Comparison of ENCODE assay signal across 10 mouse cellular contexts in the genomic region with DNA sequence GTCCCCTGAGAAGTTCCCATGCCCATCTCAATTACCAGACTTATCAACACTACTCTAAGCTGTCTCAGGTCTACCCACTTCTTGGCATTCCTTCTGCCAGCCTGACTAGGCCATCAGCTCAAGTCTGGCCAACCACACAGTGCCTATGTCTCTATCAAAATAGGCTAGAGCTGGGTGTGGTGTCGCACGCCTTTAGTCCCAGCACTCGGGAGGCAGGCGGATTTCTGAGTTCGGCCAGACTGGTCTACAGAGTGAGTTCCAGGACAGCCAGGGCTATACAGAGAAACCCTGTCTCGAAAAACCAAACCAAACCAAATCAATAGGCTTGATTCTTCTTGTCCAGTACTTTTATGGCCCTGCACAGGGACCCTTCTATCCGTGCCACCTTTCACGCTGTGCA. TPM values are rescaled to one million over a fixed set of nuclear protein-coding genes. Genes with fewer than 3 reads are reported as not detected.
A peak's percentile ranks its signal among the peaks of the same experiment; 100 is the strongest.
DNase-seq lines count a peak whose midpoint lies in the region; ATAC-seq lines count a peak whose summit lies in the region.
"Had no signal": no experiment of that assay in that cellular context is flagged by ENCODE, and none has a peak within 500 bp of the region (broad histone marks: within the 10 kb centered on the region; RNA-seq: fewer than 3 reads in every experiment).

No protein-coding gene starts in this region.

- no peak for ATAC-seq in heart, embryonic 12.5 days (ENCODE audit: insufficient number of reproducible peaks, low FRiP score)
- ATAC-seq in megakaryocyte, adult 5-6 weeks (ENCODE audit: poor library complexity, severe bottlenecking), result no peak
- no peak for ATAC-seq in intestine, embryonic 16.5 days
- ATAC-seq in neural tube, embryonic 13.5 days (ENCODE audit: low read depth), result no peak

- peak overlapping the region; percentile 22; the same call in 1 of the 2 replicates for H3K4me3 ChIP-seq in heart, embryonic 12.5 days
- peak overlapping the region; percentile 86 for H3K4me3 ChIP-seq in megakaryocyte, embryonic 14.5 days (replicated peaks)
- H3K4me3 ChIP-seq in intestine, embryonic 16.5 days (ENCODE audit: low read length), result no peak overlapping the region
- 0 out of 2 replicates have a peak overlapping the region, but pooled peaks have one; percentile 3 for H3K4me3 ChIP-seq in neural tube, embryonic 13.5 days

- whole genome bisulfite sequencing in heart, embryonic 12.5 days, result 91% methylated on average over 8 of the region's 8 CpGs
- 90% methylated on average over 8 of the region's 8 CpGs for WGBS in intestine, embryonic 16.5 days
- WGBS in neural tube, embryonic 13.5 days, result 95% methylated on average over 8 of the region's 8 CpGs

- no peaks in the 10 kb centered on the region for H3K9me3 ChIP-seq in heart, embryonic 12.5 days (replicated peaks)
- no peaks in the 10 kb centered on the region for H3K9me3 ChIP-seq in megakaryocyte, embryonic 14.5 days
- no peaks in the 10 kb centered on the region for H3K9me3 ChIP-seq in intestine, embryonic 16.5 days (ENCODE audit: control insufficient read depth, low read length)
- no peaks in the 10 kb centered on the region for H3K9me3 ChIP-seq in neural tube, embryonic 13.5 days

- H3K9ac ChIP-seq in heart, embryonic 12.5 days, result no peak overlapping the region
- H3K9ac ChIP-seq in intestine, embryonic 16.5 days (ENCODE audit: low read depth, low read length), result no peak overlapping the region
- no peak overlapping the region for H3K9ac ChIP-seq in neural tube, embryonic 13.5 days

- H3K27me3 ChIP-seq in heart, embryonic 12.5 days (replicated peaks), result no peaks in the 10 kb centered on the region
- H3K27me3 ChIP-seq in megakaryocyte, embryonic 14.5 days (replicated peaks), result peaks cover 15% of the 10 kb centered on the region
- H3K27me3 ChIP-seq in intestine, embryonic 16.5 days (replicated peaks; ENCODE audit: control insufficient read depth, insufficient read depth, low read length), result no peaks in the 10 kb centered on the region
- no peaks in the 10 kb centered on the region for H3K27me3 ChIP-seq in neural tube, embryonic 13.5 days

- H3K4me2 ChIP-seq in heart, embryonic 12.5 days, result peak overlapping the region; percentile 56
- peak overlapping the region; percentile 37; the same call in 1 of the 2 replicates for H3K4me2 ChIP-seq in intestine, embryonic 16.5 days (ENCODE audit: low read depth, low read length)
- H3K4me2 ChIP-seq in neural tube, embryonic 13.5 days, result peak overlapping the region; percentile 49

- no peak for DNase-seq in heart, postnatal 25 days (ENCODE audit: low spot score)
- DNase-seq in adrenal gland, adult 18-20 months (ENCODE audit: low spot score in 2 of 2), result no peak
- DNase-seq in thymus, postnatal 14 days, result no peak
- DNase-seq: adrenal gland, postnatal 36 days; right cerebral cortex, adult 18-20 months had no signal

- intact Hi-C loops in heart, postnatal 25 days (cut with DNase I), result no loop called here

- peaks cover 23% of the 10 kb centered on the region for H3K36me3 ChIP-seq in heart, embryonic 12.5 days
- peaks cover 53% of the 10 kb centered on the region for H3K36me3 ChIP-seq in megakaryocyte, embryonic 14.5 days (replicated peaks; ENCODE audit: low read length)
- no peaks in the 10 kb centered on the region; the same call in 1 of the 2 replicates for H3K36me3 ChIP-seq in intestine, embryonic 16.5 days (ENCODE audit: control insufficient read depth, insufficient read depth, low read length)
- peaks cover 13% of the 10 kb centered on the region for H3K36me3 ChIP-seq in neural tube, embryonic 13.5 days

- no peak overlapping the region for H3K27ac ChIP-seq in heart, embryonic 12.5 days (ENCODE audit: poor library complexity, severe bottlenecking)
- H3K27ac ChIP-seq in intestine, embryonic 16.5 days (ENCODE audit: low read length), result no peak overlapping the region
- no peak overlapping the region for H3K27ac ChIP-seq in neural tube, embryonic 13.5 days (replicated peaks)

- H3K4me1 ChIP-seq in heart, embryonic 12.5 days (replicated peaks), result peaks cover 38% of the 10 kb centered on the region
- H3K4me1 ChIP-seq in megakaryocyte, embryonic 14.5 days, result peaks cover 71% of the 10 kb centered on the region
- H3K4me1 ChIP-seq in intestine, embryonic 16.5 days (ENCODE audit: control insufficient read depth, insufficient read depth, low read length), result peaks cover 16% of the 10 kb centered on the region
- peaks cover 46% of the 10 kb centered on the region for H3K4me1 ChIP-seq in neural tube, embryonic 13.5 days (replicated peaks)

RNA-seq across cellular contexts. Expression of gene Smim4, which starts 1.9 kb away (rescaled TPM):
- 62.6 and 68.6 TPM in 2 replicates for polyA plus RNA-seq in heart, embryonic 12.5 days (2016; fragmentation: Nextera tagmentation; extraction: Ambion mirVana)
- total RNA-seq in heart, postnatal 25 days (2021), result 10 to 100 TPM; 60.2 to 61.0 TPM
- 75.6 and 108 TPM in 2 replicates for polyA plus RNA-seq in megakaryocyte, embryonic 14.5 days (2012; ENCODE audit: insufficient read depth, low replicate concordance)
- 65.2 and 73.3 TPM in 2 replicates for total RNA-seq in megakaryocyte, adult 5-6 weeks (2015)
- 34.8 and 42.5 TPM in 2 replicates for total RNA-seq in megakaryocyte, adult 5-6 weeks (2017)
- polyA plus RNA-seq in intestine, embryonic 16.5 days (2015; fragmentation: Nextera tagmentation; extraction: Ambion mirVana), result 87.6 and 92.2 TPM in 2 replicates
- 66.5 and 89.9 TPM in 2 replicates for polyA plus RNA-seq in neural tube, embryonic 13.5 days (2015; fragmentation: Nextera tagmentation; extraction: Ambion mirVana)
- total RNA-seq in adrenal gland, adult 18-20 months (2021), result 10 to 100 TPM; 63.6 to 81.3 TPM

RNA-seq across cellular contexts. Expression of gene Nt5dc2, which starts 4.0 kb away (rescaled TPM):
- polyA plus RNA-seq in heart, embryonic 12.5 days (2016; fragmentation: Nextera tagmentation; extraction: Ambion mirVana), result 343 and 346 TPM in 2 replicates
- total RNA-seq in heart, postnatal 25 days (2021), result 10 to 100 TPM; 18.2 to 22.6 TPM
- 31.4 and 70.8 TPM in 2 replicates for polyA plus RNA-seq in megakaryocyte, embryonic 14.5 days (2012; ENCODE audit: insufficient read depth, low replicate concordance)
- total RNA-seq in megakaryocyte, adult 5-6 weeks (2015), result 20.6 and 21.0 TPM in 2 replicates
- total RNA-seq in megakaryocyte, adult 5-6 weeks (2017), result 24.1 and 29.0 TPM in 2 replicates
- 205 and 208 TPM in 2 replicates for polyA plus RNA-seq in intestine, embryonic 16.5 days (2015; fragmentation: Nextera tagmentation; extraction: Ambion mirVana)
- polyA plus RNA-seq in neural tube, embryonic 13.5 days (2015; fragmentation: Nextera tagmentation; extraction: Ambion mirVana), result 276 and 293 TPM in 2 replicates
- 10 to 100 TPM; 27.0 to 32.7 TPM for total RNA-seq in adrenal gland, adult 18-20 months (2021)

RNA-seq across cellular contexts. Expression of gene Stab1, which starts 41.6 kb away (rescaled TPM):
- polyA plus RNA-seq in heart, embryonic 12.5 days (2016; fragmentation: Nextera tagmentation; extraction: Ambion mirVana), result 48.3 and 56.7 TPM in 2 replicates
- 10 to 100 TPM; 76.4 to 76.8 TPM for total RNA-seq in heart, postnatal 25 days (2021)
- 5.0 and 11.7 TPM in 2 replicates for polyA plus RNA-seq in megakaryocyte, embryonic 14.5 days (2012; ENCODE audit: insufficient read depth, low replicate concordance)
- total RNA-seq in megakaryocyte, adult 5-6 weeks (2015), result 0.27 TPM in 1 of 2 replicates, not detected in the other
- total RNA-seq in megakaryocyte, adult 5-6 weeks (2017), result 0.40 and 1.0 TPM in 2 replicates
- 19.0 and 24.5 TPM in 2 replicates for polyA plus RNA-seq in intestine, embryonic 16.5 days (2015; fragmentation: Nextera tagmentation; extraction: Ambion mirVana)
- polyA plus RNA-seq in neural tube, embryonic 13.5 days (2015; fragmentation: Nextera tagmentation; extraction: Ambion mirVana), result 18.0 and 26.0 TPM in 2 replicates
- total RNA-seq in adrenal gland, adult 18-20 months (2021), result 10 to 100 TPM; 83.4 to 93.7 TPM
